Mouse (Mus musculus): Measurements from ENCODE around the gene F7.

The F7 gene

GRCm38 (mm10) chr8:13025487-13026224 lies at the start of gene F7:
F7 (plus strand) TSS chr8:13026034.
- DNase-seq (ENCODE audit: low spot score) = peak; percentile 11

GRCm38 (mm10) chr8:12976290-12976689 lies 49.5 kb upstream of the F7 start:
- no peak for DNase-seq (ENCODE audit: low spot score)

GRCm38 (mm10) chr8:12976723-12977122 lies 49.1 kb upstream of the F7 start:
- DNase-seq (ENCODE audit: low spot score) = no peak

- no peak for DNase-seq (ENCODE audit: low spot score)
These were observed 48.5 kb upstream of the F7 start for GRCm38 (mm10) chr8:12977325-12977724.

GRCm38 (mm10) chr8:12978308-12978707 lies 47.5 kb upstream of the F7 start:
- DNase-seq (ENCODE audit: low spot score) = no peak

GRCm38 (mm10) chr8:12978726-12979125 lies 47.1 kb upstream of the F7 start:
- DNase-seq (ENCODE audit: low spot score) = peak; percentile 89

- DNase-seq (ENCODE audit: low spot score) = peak; percentile 88
These were observed 42.0 kb upstream of the F7 start for GRCm38 (mm10) chr8:12983681-12984467.

GRCm38 (mm10) chr8:12984601-12985243 lies 41.1 kb upstream of the F7 start:
- DNase-seq (ENCODE audit: low spot score) = no peak

- no peak for DNase-seq (ENCODE audit: low spot score)
These were observed 40.6 kb upstream of the F7 start for GRCm38 (mm10) chr8:12985259-12985658.

- no peak for DNase-seq (ENCODE audit: low spot score)
These were observed 38.3 kb upstream of the F7 start for GRCm38 (mm10) chr8:12987571-12987970.

- peak; percentile 38 for DNase-seq (ENCODE audit: low spot score)
These were observed 37.0 kb upstream of the F7 start for GRCm38 (mm10) chr8:12988722-12989430.

- no peak for DNase-seq (ENCODE audit: low spot score)
These were observed 34.4 kb upstream of the F7 start for GRCm38 (mm10) chr8:12991411-12991810.

- no peak for DNase-seq (ENCODE audit: low spot score)
These were observed 31.4 kb upstream of the F7 start for GRCm38 (mm10) chr8:12994468-12994867.

- peak; percentile 91 for DNase-seq (ENCODE audit: low spot score)
These were observed 30.4 kb upstream of the F7 start for GRCm38 (mm10) chr8:12995481-12995880.

- DNase-seq (ENCODE audit: low spot score) = peak; percentile 15
These were observed 29.0 kb upstream of the F7 start for GRCm38 (mm10) chr8:12996831-12997275.

- DNase-seq (ENCODE audit: low spot score) = no peak
These were observed 27.5 kb upstream of the F7 start for GRCm38 (mm10) chr8:12998331-12998730.

GRCm38 (mm10) chr8:12999793-13000192 lies 26.0 kb upstream of the F7 start:
- peak; percentile 35 for DNase-seq (ENCODE audit: low spot score)

- no peak for DNase-seq (ENCODE audit: low spot score)
These were observed 18.4 kb upstream of the F7 start for GRCm38 (mm10) chr8:13007458-13007857.

- no peak for DNase-seq (ENCODE audit: low spot score)
These were observed 15.5 kb upstream of the F7 start for GRCm38 (mm10) chr8:13010313-13010712.

- DNase-seq (ENCODE audit: low spot score) = no peak
These were observed 6.3 kb upstream of the F7 start for GRCm38 (mm10) chr8:13019560-13019959.

GRCm38 (mm10) chr8:13021830-13022229 lies 4.0 kb upstream of the F7 start:
- DNase-seq (ENCODE audit: low spot score) = no peak

- DNase-seq (ENCODE audit: low spot score) = no peak
These were observed 1.8 kb downstream of the F7 start for GRCm38 (mm10) chr8:13027615-13028014.
